Mouse (Mus musculus) mouse trophoblast stem cell (cell line): Measurements from ENCODE around the gene Cnga1.

Experiments used
- in situ Hi-C, 2 experiments: fragments of 300-500 bp; cut with MseI, MboI; formaldehyde crosslinking; loops; 2 replicates in 1 of 2; 3 replicates in 1 of 2; pipeline ENCODE4 v1.15.1; 2025

Gene Cnga1

GRCm38 (mm10) chr5:72644175-72644574 is at the start of gene Cnga1:
TSS of gene Cnga1 (minus strand) at chr5:72644275.
- in situ Hi-C loops = no loop called here

GRCm38 (mm10) chr5:72690516-72690915 is 46.4 kb upstream of the Cnga1 start:
- in situ Hi-C loops = no loop called here

DNA sequence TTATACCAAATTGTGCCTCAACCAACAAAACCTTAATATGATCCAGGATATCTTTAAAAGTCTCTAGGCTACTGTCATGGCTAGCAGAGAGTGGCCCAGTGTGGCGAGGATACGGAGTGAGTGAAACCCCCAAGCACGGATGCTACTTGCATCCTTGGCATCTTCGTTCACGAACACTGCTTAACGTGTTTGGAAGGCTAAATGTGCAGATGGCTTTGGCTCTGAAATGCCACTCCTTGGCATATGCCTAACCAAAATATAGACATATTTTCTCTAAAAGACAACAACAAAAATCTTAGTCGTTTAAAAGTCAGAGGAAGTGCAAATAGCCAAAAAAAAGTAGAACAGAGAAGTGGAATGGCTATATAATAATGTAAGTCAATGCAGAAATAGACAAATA is 45.5 kb upstream of the Cnga1 start:
- in situ Hi-C loops = no loop called here

GRCm38 (mm10) chr5:72681451-72681850 is 37.4 kb upstream of the Cnga1 start:
- in situ Hi-C loops = no loop called here

GRCm38 (mm10) chr5:72674994-72675542 is 31.0 kb upstream of the Cnga1 start:
- in situ Hi-C loops = no loop called here

- in situ Hi-C loops = no loop called here
These were observed 27.1 kb upstream of the Cnga1 start for GRCm38 (mm10) chr5:72671017-72671699.

DNA sequence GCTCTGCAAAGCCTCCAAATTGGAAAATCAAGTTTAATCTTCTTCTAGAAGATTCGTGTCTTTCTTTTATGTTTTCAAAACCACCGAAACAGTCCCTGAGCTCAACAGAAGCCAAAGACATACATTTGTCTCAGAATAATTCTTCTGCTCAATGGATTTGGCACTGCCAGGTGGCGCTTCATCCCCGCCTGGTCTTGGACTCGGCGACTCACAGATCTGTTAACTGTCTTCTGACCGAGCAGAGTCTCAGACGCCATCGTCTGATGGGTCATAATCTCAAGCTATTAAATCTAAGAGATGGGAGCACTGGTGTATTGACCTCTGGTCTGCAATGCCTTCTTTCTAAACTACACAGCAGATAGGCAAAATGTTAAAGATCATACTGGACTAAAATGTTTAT is 24.3 kb upstream of the Cnga1 start:
- in situ Hi-C loops = no loop called here

DNA sequence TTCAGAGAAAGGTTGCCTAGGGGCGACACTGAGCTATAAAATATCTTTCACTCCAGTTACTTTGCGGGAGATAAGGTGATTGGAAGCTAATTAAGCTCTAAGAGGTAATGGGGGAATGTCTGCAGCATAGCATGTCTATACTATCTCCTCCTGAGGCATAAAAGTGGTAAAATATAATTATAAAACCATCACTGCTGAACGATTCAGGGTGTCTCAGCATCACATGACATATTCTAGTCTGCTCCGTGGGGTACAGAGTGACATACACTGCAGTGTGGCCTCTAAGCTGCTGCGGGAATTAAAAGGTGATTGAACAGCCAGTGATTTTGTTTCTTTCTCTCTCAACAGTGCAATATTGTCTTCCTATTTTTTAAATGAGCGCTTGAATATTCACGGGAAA is 22.4 kb upstream of the Cnga1 start:
- in situ Hi-C loops = no loop called here

DNA sequence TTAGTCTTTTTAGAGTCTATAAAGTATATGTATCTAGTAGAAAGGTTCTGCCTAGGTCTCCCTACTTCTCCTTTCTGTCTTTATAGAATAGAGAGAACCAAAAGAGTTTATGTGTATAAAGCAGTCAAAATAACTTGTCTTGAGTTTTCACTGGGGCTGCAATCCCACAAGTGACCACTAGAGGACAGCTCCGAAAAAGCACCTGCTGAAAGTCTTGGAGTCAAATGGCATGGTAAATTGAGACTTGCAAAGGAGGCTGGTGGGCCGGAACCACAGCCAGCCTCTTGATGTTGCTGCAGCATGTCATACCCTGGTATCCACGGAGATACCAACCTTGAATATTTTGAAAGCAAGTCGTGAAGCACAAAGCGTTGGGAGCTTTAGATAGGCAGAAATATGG is 21.2 kb upstream of the Cnga1 start:
- in situ Hi-C loops = no loop called here

DNA sequence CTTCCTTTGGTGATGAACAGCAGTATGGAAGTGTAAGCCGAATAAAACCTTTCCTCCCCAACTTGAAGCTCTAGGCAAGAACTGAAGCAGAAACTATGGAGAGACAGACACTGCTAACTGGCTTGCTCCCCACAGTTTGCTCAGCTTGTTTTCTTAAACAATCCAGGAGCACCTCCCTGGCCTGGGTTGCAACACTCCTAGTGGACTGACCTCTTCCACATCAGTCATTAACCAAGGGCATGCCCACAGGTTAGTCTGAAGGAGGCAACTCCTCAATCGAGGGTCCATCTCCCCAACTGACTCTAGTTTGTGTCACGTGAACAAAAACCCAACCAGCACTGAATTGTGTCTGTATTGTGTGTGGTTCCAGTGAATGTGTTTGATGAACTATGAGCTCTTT is 20.8 kb upstream of the Cnga1 start:
- in situ Hi-C loops = no loop called here

GRCm38 (mm10) chr5:72664126-72664525 is 20.1 kb upstream of the Cnga1 start:
- in situ Hi-C loops = no loop called here

DNA sequence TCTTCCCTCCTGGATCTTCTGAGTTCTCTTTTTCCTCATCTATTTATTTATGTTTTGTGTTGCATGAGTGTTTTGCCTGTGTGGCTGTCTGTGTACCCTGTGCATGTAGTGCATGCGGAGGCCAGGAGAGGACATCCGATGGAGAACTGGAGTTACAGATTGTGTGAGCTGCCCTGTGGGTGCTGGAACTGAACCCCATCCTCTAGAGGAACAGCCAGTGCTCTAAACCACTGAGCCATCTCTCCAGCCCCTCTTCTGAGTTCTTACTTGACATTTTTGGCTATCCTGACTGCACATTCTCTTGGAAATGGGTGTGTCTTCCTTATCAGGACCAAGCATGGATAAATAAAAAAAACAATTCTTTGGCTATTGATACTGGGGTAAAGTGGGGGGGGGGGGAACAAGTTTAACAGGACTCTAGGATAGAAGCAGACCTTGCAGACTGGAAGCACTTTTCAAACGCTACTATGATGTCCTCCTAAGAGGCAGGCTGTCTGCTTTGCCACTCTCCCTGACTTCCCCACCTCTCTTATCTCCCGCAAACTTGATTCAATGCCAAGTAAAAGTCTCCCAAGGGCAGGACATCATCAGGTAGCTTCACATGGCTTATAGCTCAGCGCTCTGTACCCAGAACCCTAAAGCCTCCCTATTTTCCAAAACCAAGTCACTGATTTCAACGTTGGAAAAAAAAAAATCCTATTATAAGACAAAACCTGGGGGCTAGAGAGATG is 17.1 kb upstream of the Cnga1 start:
- in situ Hi-C loops = no loop called here

GRCm38 (mm10) chr5:72658375-72658774 is 14.3 kb upstream of the Cnga1 start:
- in situ Hi-C loops = no loop called here

DNA sequence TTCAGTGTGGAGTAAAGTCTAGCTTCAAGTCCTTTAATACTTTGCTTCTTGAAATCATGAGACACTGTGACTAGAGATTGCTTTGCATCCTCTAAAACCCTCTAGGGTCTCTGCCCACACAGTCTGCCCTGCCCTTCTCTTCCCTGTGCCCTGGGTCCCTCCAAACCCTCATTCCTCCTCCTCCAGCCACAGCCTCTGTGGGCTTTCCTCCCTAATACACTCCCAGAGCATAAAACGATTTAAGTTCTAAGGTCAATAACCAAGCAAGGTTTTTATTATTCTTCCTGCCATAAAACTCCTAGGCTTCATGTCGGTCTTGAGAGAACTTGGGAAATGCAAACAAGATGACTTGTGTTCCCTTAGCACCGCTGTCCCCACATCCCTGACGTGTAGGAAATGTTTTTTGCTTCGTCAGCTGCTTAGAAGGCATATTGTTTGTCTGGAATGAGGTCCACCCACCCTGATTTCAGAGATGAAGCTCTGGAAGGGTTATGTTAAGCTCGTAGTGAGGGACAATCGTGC is 12.3 kb upstream of the Cnga1 start:
- in situ Hi-C loops = no loop called here

- in situ Hi-C loops = no loop called here
These were observed 9.1 kb upstream of the Cnga1 start for GRCm38 (mm10) chr5:72653068-72653674.

DNA sequence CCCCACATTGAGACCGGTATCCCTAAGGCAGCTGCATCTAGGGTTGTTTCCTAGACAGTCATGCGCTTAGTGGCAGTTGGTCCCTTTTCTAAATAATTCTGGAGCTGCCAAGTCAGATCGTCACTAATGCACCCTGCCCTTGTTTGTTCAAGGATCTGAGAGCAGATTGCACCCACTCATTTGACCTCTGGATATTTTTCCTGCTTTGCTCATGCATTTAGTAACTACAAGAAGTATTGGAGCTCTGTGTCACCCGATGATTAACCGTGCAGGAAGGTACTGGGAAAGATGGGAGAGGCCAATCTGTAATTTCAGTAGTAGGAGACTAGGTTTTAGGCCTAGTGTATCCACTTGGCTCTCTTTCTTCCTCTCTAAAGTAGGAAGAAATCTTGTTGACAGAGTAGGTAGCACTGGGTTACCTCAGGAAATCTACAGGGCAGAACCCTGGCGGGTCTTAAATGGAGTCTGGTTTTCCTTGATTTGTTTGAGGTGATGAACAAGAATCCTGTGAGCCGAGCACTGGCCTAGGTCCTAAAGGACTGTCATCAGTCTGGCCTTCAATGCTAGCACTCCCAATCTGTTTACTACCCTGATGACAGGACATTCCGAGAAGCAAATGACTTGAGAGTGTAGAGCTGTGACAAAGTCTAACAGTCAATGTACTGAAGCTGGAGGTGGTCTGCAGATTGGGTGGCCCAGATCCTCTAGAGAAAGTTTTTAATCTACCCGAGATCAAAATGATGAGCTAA is 5.1 kb upstream of the Cnga1 start:
- in situ Hi-C loops = no loop called here

DNA sequence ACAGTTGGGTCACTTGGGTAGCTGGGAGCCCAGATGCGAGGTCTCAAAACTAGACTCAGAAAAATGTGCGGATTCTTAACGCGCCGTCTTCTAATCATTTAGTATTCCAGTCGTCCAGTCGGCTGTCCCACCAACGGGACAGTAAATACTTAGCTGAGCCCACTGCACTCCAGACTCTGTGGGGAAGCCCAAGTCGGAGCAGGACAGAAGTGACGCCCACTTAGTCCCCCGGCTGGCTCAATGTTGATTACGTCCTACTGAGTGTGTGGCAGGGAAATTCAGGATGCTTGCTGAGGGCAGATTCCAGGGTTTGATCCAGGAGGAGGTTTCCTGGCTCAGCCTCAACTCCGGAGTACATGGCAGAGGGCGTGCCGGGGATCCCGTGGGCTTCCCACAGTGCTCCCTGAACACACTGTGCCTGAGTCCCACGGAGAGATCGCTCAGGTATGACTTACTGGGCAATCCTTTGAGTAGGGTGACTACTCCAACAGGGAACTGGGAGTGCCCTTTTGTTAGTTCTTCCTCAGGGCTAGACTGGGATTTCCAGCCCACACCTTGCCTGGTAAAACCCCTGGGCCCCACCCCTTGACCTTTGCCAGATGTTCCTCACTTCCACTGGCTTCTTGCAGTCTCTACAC is 4.0 kb upstream of the Cnga1 start:
- in situ Hi-C loops = no loop called here

- in situ Hi-C loops = no loop called here
These were observed 3.4 kb upstream of the Cnga1 start, which contains the start of gene Nipal1 for GRCm38 (mm10) chr5:72647418-72647907. TSS of gene Nipal1 (plus strand) at chr5:72647795.

DNA sequence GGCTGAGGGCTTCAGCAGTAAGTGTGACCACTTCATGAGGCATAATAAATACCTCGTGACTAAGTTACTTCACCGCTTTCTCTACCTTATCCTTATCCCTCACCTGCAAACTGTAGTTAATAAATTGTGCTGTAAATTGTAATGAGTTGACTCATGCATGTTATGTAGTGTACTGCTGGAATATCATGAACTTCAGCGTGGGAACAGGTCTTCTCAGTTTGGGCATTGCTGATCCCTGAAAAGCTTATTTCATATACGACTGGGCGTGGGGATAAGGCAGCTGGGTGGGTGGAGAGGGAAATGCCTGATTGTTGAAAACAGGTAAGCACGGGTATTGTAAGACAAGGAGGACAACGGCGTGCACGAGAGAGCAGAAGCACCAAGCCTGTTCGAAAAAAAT is 2.9 kb upstream of the Cnga1 start:
- in situ Hi-C loops = no loop called here

GRCm38 (mm10) chr5:72646131-72646530 is 2.1 kb upstream of the Cnga1 start:
- in situ Hi-C loops = no loop called here

GRCm38 (mm10) chr5:72643655-72644054 is 420 bp downstream of the Cnga1 start:
- in situ Hi-C loops = no loop called here
